Mouse (Mus musculus): ENCODE data around the gene Reep6.
A peak's percentile ranks its signal among the peaks of the same experiment; 100 is the strongest.

Reep6 gene

GRCm38 (mm10) chr10:80355431-80355830, 25.7 kb downstream of the Reep6 start:
- DNase-seq (ENCODE audit: low spot score): no peak

GRCm38 (mm10) chr10:80356001-80356682, 26.4 kb downstream of the Reep6 start, which contains the start of gene Plk5:
TSS of gene Plk5 (plus strand) at chr10:80356459.
- DNase-seq (ENCODE audit: low spot score): no peak

- no peak for DNase-seq (ENCODE audit: low spot score)
These were observed 27.0 kb downstream of the Reep6 start for GRCm38 (mm10) chr10:80356737-80357136.

- no peak for DNase-seq (ENCODE audit: low spot score)
These were observed 27.6 kb downstream of the Reep6 start for GRCm38 (mm10) chr10:80357336-80357735.

- DNase-seq (ENCODE audit: low spot score): peak; percentile 47
These were observed 28.4 kb downstream of the Reep6 start for GRCm38 (mm10) chr10:80357994-80358639.

- DNase-seq (ENCODE audit: low spot score): no peak
These were observed 34.0 kb downstream of the Reep6 start for GRCm38 (mm10) chr10:80363734-80364133.

GRCm38 (mm10) chr10:80365736-80366135, 36.0 kb downstream of the Reep6 start:
- no peak for DNase-seq (ENCODE audit: low spot score)

- DNase-seq (ENCODE audit: low spot score): no peak
These were observed 38.2 kb downstream of the Reep6 start for GRCm38 (mm10) chr10:80367954-80368353.

- DNase-seq (ENCODE audit: low spot score): no peak
These were observed 38.6 kb downstream of the Reep6 start for GRCm38 (mm10) chr10:80368392-80368791.

- no peak for DNase-seq (ENCODE audit: low spot score)
These were observed 40.4 kb downstream of the Reep6 start for GRCm38 (mm10) chr10:80369995-80370747.

GRCm38 (mm10) chr10:80371411-80371966, 41.7 kb downstream of the Reep6 start:
- peak; percentile 42 for DNase-seq (ENCODE audit: low spot score)

GRCm38 (mm10) chr10:80371983-80372382, 42.2 kb downstream of the Reep6 start:
- DNase-seq (ENCODE audit: low spot score): no peak

GRCm38 (mm10) chr10:80372706-80373105, 43.0 kb downstream of the Reep6 start:
- DNase-seq (ENCODE audit: low spot score): no peak

- DNase-seq (ENCODE audit: low spot score): peak; percentile 74
These were observed 44.3 kb downstream of the Reep6 start for GRCm38 (mm10) chr10:80374063-80374462.

- peak; percentile 95 for DNase-seq (ENCODE audit: low spot score)
These were observed 46.4 kb downstream of the Reep6 start for GRCm38 (mm10) chr10:80376160-80376559.

- no peak for DNase-seq (ENCODE audit: low spot score)
These were observed 48.0 kb downstream of the Reep6 start for GRCm38 (mm10) chr10:80377716-80378115.

GRCm38 (mm10) chr10:80382641-80383365, 53.0 kb downstream of the Reep6 start:
- no peak for DNase-seq (ENCODE audit: low spot score)

GRCm38 (mm10) chr10:80383431-80383830, 53.7 kb downstream of the Reep6 start:
- DNase-seq (ENCODE audit: low spot score): no peak

GRCm38 (mm10) chr10:80384115-80384639, 54.4 kb downstream of the Reep6 start:
- no peak for DNase-seq (ENCODE audit: low spot score)

GRCm38 (mm10) chr10:80384709-80385108, 55.0 kb downstream of the Reep6 start:
- no peak for DNase-seq (ENCODE audit: low spot score)

- no peak for DNase-seq (ENCODE audit: low spot score)
These were observed 55.6 kb downstream of the Reep6 start for GRCm38 (mm10) chr10:80385310-80385709.
